Mouse (Mus musculus): Measurements from ENCODE around the gene Hps6.

DNA sequence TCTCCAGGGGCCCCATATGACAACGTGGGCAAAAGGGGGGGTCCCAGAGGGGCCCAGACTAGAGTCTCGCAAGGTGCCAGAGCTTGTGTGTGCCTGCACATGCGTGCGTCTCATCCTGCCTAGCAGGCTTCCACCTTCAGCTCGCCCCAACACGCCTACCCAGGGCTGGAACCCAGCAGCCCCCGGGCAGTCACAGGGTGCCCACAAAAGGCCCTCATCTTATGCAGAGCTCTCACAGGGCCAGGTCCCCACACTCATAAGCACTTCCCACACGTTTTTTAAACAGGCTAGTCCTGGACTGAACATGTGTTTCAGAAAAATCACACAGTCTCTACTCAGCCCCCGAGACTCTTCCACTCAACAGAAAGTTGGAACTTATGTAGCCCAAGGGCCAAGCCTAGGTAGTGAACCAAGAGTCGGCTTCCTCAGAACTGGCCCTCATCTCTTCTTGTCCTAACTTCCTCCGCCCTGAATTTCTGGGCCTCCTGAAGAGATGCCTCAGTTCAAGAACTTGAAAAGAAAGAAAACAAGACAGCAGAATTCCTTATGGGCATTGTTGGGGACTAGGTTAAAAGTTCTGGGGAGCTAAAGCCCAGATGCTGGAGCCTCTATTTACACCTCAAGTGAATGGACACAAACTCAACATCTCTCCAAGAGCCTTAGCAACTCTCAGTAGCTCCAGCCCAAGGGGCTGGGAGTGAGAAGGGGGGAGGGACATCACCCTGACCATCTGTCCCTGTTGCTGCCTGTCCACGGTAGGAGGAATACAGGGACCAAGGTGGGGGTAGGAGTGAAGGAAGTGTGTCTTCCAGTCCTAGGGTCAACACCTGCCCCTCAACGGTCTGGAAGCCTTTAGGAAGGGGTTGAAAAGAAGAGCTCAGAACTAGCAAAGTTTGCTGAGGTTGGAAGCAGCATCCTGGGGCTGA lies 34.9 kb downstream of the Hps6 start:
- TF ChIP-seq CTCF (IDR thresholded peaks at IDR 0.05; ENCODE audit: insufficient read depth, low read length) (no peak), POLR2A (IDR thresholded peaks at IDR 0.05; ENCODE audit: borderline replicate concordance, extremely low read depth, low read depth, low read length) (no peak)

Measured in lung, adult 2 months (tissue).